Mouse (Mus musculus) ovary, adult 10 weeks (tissue): ENCODE measurements around the gene Gria2. TPM values are rescaled to one million over a fixed set of nuclear protein-coding genes. Genes with fewer than 3 reads are reported as not detected.

Experiments used
- polyA plus RNA-seq: library from polyadenylated mRNA; stranded (reverse); fragments of 350-450 nt; fragmentation: Illumina TruSeq; extraction: RNeasy Lipid Tissue Mini Kit (QIAGEN cat#74804); gene quantifications from one replicate; pipeline ENCODE4 v1.2.3, GENCODE M21; 2014

Gria2 gene
- polyA plus RNA-seq: 0.26 TPM

GRCm38 (mm10) chr3:80802596-80803081 is at the start of gene Gria2:
Gene Gria2, minus strand, starts transcription at chr3:80802835.

Other genes starting within 250 kb of the Gria2 start
- 10.4 TPM for gene Glrb, start 110.8 kb upstream of the Gria2 start, polyA plus RNA-seq
- gene Pdgfc, start 233.6 kb upstream of the Gria2 start, polyA plus RNA-seq: 67.8 TPM